ENCODE assay signal across 14 mouse cellular contexts in genomic region chr4:117389264-117390054, GRCm38 (mm10).
DNase-seq lines count a peak whose midpoint lies in the region; ATAC-seq and TF ChIP-seq lines count a peak whose summit lies in the region.
"Had no signal": no experiment of that assay in that cellular context is flagged by ENCODE, and none has a peak within 500 bp of the region (broad histone marks: within the 10 kb centered on the region; RNA-seq: fewer than 3 reads in every experiment).

No protein-coding gene starts in this region.

- H3K4me1 ChIP-seq in hindbrain, postnatal 0 days (ENCODE audit: insufficient read depth, low read length) = peaks cover 3% of the 10 kb centered on the region; the same call in 1 of the 2 replicates
- peaks cover 17% of the 10 kb centered on the region for H3K4me1 ChIP-seq in hindbrain, embryonic 11.5 days (replicated peaks; ENCODE audit: control insufficient read depth, insufficient read depth, low read length)
- peaks cover 3% of the 10 kb centered on the region; the same call in 1 of the 2 replicates for H3K4me1 ChIP-seq in megakaryocyte, embryonic 14.5 days
- H3K4me1 ChIP-seq in liver, postnatal 0 days (ENCODE audit: insufficient read depth) = no peaks in the 10 kb centered on the region

- no peaks in the 10 kb centered on the region for H3K9me3 ChIP-seq in hindbrain, postnatal 0 days (ENCODE audit: low read length)
- no peaks in the 10 kb centered on the region for H3K9me3 ChIP-seq in hindbrain, embryonic 11.5 days (ENCODE audit: control insufficient read depth, low read length)
- H3K9me3 ChIP-seq in megakaryocyte, embryonic 14.5 days = no peaks in the 10 kb centered on the region
- no peaks in the 10 kb centered on the region for H3K9me3 ChIP-seq in liver, postnatal 0 days (ENCODE audit: low read length)
- H3K9me3 ChIP-seq: hindbrain, embryonic 12.5 days; liver, embryonic 15.5 days had no signal

- H3K36me3 ChIP-seq in hindbrain, postnatal 0 days (ENCODE audit: insufficient read depth, low read length) = no peaks in the 10 kb centered on the region
- H3K36me3 ChIP-seq in hindbrain, embryonic 11.5 days (ENCODE audit: control insufficient read depth, insufficient read depth, low read length) = no peaks in the 10 kb centered on the region
- no peaks in the 10 kb centered on the region for H3K36me3 ChIP-seq in megakaryocyte, embryonic 14.5 days (replicated peaks; ENCODE audit: low read length)
- H3K36me3 ChIP-seq in liver, postnatal 0 days (replicated peaks; ENCODE audit: insufficient read depth, low read length) = no peaks in the 10 kb centered on the region
- H3K36me3 ChIP-seq: hindbrain, embryonic 12.5 days; liver, embryonic 15.5 days had no signal

- peaks cover 14% of the 10 kb centered on the region; the same call in 1 of the 2 replicates for H3K27me3 ChIP-seq in hindbrain, postnatal 0 days (ENCODE audit: insufficient read depth, low read length)
- H3K27me3 ChIP-seq in hindbrain, embryonic 11.5 days (ENCODE audit: control insufficient read depth, insufficient read depth, low read length) = peaks cover 69% of the 10 kb centered on the region
- peaks cover 28% of the 10 kb centered on the region for H3K27me3 ChIP-seq in megakaryocyte, embryonic 14.5 days (replicated peaks)
- no peaks in the 10 kb centered on the region for H3K27me3 ChIP-seq in liver, postnatal 0 days (ENCODE audit: insufficient read depth, low read length)

- H3K4me2 ChIP-seq in hindbrain, postnatal 0 days (ENCODE audit: low read depth, low read length) = no peak overlapping the region
- H3K4me2 ChIP-seq in hindbrain, embryonic 11.5 days (replicated peaks; ENCODE audit: low read depth, low read length) = no peak overlapping the region
- no peak overlapping the region for H3K4me2 ChIP-seq in liver, postnatal 0 days (ENCODE audit: low read depth, low read length)
- H3K4me2 ChIP-seq: hindbrain, embryonic 12.5 days; liver, embryonic 15.5 days had no signal

- H3K4me3 ChIP-seq in hindbrain, postnatal 0 days (ENCODE audit: low read length) = no peak overlapping the region
- H3K4me3 ChIP-seq in hindbrain, embryonic 11.5 days (ENCODE audit: low read depth, low read length) = no peak overlapping the region
- H3K4me3 ChIP-seq in megakaryocyte, embryonic 14.5 days (replicated peaks) = peak overlapping the region; percentile 30
- no peak overlapping the region for H3K4me3 ChIP-seq in liver, postnatal 0 days (ENCODE audit: low read depth, low read length)
- H3K4me3 ChIP-seq: hindbrain, embryonic 12.5 days; liver, embryonic 15.5 days had no signal

- DNase-seq in adrenal gland, adult 18-20 months (ENCODE audit: low spot score in 2 of 2) = peak; percentile 4 to 25
- no peak for DNase-seq in adrenal gland, adult 8-10 months
- DNase-seq in hindbrain, postnatal 0 days (ENCODE audit: low spot score) = no peak
- no peak for DNase-seq in hindbrain, embryonic 11.5 days (ENCODE audit: low spot score)
- no peak for DNase-seq in liver, postnatal 0 days
- DNase-seq in layer of hippocampus, adult 9-10 months (ENCODE audit: low spot score) = no peak
- DNase-seq: gastrocnemius, postnatal 14 days; kidney, adult 9 months; spleen, adult 18-20 months; thymus, adult 18-20 months had no signal

- no peak overlapping the region for H3K27ac ChIP-seq in hindbrain, postnatal 0 days
- H3K27ac ChIP-seq in hindbrain, embryonic 11.5 days (ENCODE audit: low read depth, low read length) = no peak overlapping the region
- no peak overlapping the region for H3K27ac ChIP-seq in liver, postnatal 0 days (ENCODE audit: low read depth)
- H3K27ac ChIP-seq: hindbrain, embryonic 12.5 days; liver, embryonic 15.5 days had no signal

- peak; percentile 39 for TF ChIP-seq CTCF in hindbrain, postnatal 0 days (IDR thresholded peaks at IDR 0.05; ENCODE audit: low read depth)
- TF ChIP-seq CTCF in liver, postnatal 0 days (IDR thresholded peaks at IDR 0.05; ENCODE audit: low read depth) = peak; percentile 51

- no peak for TF ChIP-seq EP300 in liver, postnatal 0 days (IDR thresholded peaks at IDR 0.05; ENCODE audit: low read depth)

- WGBS in hindbrain, postnatal 0 days = 80% methylated on average over 14 of the region's 14 CpGs
- WGBS in hindbrain, embryonic 11.5 days = 82% methylated on average over 14 of the region's 14 CpGs
- 83% methylated on average over 14 of the region's 14 CpGs for WGBS in liver, postnatal 0 days (ENCODE audit: insufficient replicate concordance)

- no peak overlapping the region for H3K9ac ChIP-seq in hindbrain, postnatal 0 days (replicated peaks; ENCODE audit: low read length)
- H3K9ac ChIP-seq in hindbrain, embryonic 11.5 days (ENCODE audit: low read depth, low read length) = no peak overlapping the region
- no peak overlapping the region for H3K9ac ChIP-seq in liver, postnatal 0 days (replicated peaks)
- H3K9ac ChIP-seq: hindbrain, embryonic 12.5 days; liver, embryonic 15.5 days had no signal

- no peak for ATAC-seq in hindbrain, postnatal 0 days
- ATAC-seq in hindbrain, embryonic 11.5 days (ENCODE audit: low FRiP score) = no peak
- no peak for ATAC-seq in megakaryocyte, adult 5-6 weeks (ENCODE audit: poor library complexity, severe bottlenecking)
- no peak for ATAC-seq in liver, postnatal 0 days

Comparison
In these comparisons a context has a peak if more than half of its experiments do, and no peak if none do; other contexts are left out.
1. DNase-seq: peak in adrenal gland, adult 18-20 months (2 of 2); none in adrenal gland, adult 8-10 months (single experiment), hindbrain, postnatal 0 days (single experiment), hindbrain, embryonic 11.5 days (single experiment), liver, postnatal 0 days (single experiment) and layer of hippocampus, adult 9-10 months (single experiment).